Mouse (Mus musculus): ENCODE measurements around the gene Gm12258. TPM values are rescaled to one million over a fixed set of nuclear protein-coding genes. Genes with fewer than 3 reads are reported as not detected.

Gm12258 gene
- polyA plus RNA-seq, 1 experiment: 6.8 TPM

DNA sequence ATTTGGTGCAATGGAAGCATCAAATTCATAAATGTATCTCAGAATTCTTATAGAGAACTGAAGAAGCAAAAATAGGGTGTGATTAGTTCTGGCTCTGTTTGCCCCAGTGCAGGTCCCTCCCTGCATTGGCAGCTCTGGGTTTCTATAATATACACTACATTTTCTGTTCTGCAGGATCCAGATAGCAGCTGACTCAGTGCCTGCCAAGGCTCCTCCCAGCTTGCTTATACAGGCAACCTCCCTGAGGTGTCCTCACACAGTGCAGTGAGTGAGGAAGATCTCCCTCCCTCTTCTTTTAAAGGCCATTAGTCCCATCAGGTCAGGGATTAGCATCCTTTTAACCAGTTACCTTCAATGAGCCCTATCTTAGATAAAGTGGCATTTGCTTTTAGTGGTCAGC lies 54.1 kb downstream of the Gm12258 start:
- Histone ChIP-seq H3K27ac (ENCODE audit: insufficient read depth, low read length) (no peak overlapping the region), H3K4me3 (ENCODE audit: insufficient read depth, low read length) (no peak overlapping the region), H3K4me1 (ENCODE audit: control insufficient read depth, insufficient read depth, low read length) (peaks cover 3% of the 10 kb centered on the region; the same call in 1 of the 2 replicates)
- TF ChIP-seq POLR2A (IDR thresholded peaks at IDR 0.05; ENCODE audit: low read depth, low read length): no peak

DNA sequence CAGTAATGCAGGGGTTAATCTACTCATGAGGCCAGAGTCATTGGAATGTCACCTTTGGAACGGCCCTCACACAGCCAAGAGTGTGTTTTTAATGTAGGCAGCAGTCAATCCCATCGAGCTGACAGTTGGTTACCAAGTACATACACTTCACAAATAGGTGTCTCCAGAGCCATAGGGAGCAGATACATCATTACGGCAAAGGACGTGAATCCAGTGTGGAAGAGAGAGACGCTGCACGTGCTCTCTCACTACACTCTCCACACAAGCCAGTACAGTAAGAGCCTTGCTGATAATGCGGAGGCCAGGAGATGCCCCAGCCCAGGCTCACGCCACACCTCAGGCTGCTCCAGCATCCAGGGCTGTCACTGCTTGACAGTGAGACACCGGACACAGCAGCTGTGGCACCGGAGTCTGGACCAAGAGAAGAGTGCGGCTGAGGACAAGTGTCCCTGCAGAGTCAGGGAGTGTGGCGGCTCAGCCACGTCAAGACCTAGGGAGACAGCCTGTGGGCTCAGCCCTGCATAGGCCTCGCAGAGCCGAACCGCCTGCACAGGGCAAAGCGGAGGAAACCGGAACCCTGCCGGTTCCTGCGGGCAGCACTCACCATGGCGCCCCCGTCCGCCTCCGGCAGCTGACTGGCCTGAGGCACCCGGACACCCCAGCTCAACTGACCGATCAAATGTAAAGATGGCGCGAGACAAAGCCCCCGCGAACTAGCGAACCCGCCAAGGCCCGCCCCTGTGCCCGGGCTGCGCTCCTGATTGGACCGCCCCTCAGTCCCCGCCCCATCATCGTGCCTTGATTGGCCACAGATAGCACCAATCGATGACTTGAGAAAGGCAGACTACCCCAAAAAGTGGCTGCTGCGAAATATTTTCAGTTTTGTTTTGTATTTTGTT lies 56.8 kb downstream of the Gm12258 start, which contains the start of gene Zfp39:
Gene Zfp39 (minus strand): TSS at position 715 of the 899 bp plus-strand sequence.
- H3K4me3 ChIP-seq (ENCODE audit: insufficient read depth, low read length): peak within 1 kb of the TSS; percentile 69
- H3K4me1 ChIP-seq (ENCODE audit: control insufficient read depth, insufficient read depth, low read length): peaks cover 3% of the 10 kb centered on the region; the same call in 1 of the 2 replicates
- H3K27ac ChIP-seq (ENCODE audit: insufficient read depth, low read length): peak within 1 kb of the TSS; percentile 10; the same call in 1 of the 2 replicates
- peak; percentile 76 for TF ChIP-seq POLR2A (IDR thresholded peaks at IDR 0.05; ENCODE audit: low read depth, low read length)
- TF ChIP-seq CTCF (IDR thresholded peaks at IDR 0.05; ENCODE audit: borderline replicate concordance, insufficient read depth, low read length): no peak

DNA sequence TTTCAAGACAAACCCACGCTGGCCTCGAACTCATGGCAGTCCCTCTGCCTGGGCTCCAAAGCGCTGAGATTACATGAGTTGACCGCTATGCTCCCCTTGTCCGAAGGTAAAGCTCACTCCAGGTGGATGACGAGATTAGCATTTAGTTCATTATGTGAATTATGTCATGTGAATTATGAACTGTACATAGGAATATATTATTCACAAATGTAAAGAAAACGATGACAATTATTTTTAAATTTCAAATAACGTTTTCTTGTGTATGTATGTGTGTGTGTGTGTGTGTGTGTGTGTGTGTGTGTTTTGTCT lies 57.4 kb downstream of the Gm12258 start:
- H3K4me1 ChIP-seq (ENCODE audit: control insufficient read depth, insufficient read depth, low read length): peaks cover 3% of the 10 kb centered on the region; the same call in 1 of the 2 replicates
- H3K27ac ChIP-seq (ENCODE audit: insufficient read depth, low read length): no peak overlapping the region
- no peak for TF ChIP-seq CTCF (IDR thresholded peaks at IDR 0.05; ENCODE audit: borderline replicate concordance, insufficient read depth, low read length)
- TF ChIP-seq POLR2A (IDR thresholded peaks at IDR 0.05; ENCODE audit: low read depth, low read length): no peak
- peak overlapping the region; percentile 69 for H3K4me3 ChIP-seq (ENCODE audit: insufficient read depth, low read length)

DNA sequence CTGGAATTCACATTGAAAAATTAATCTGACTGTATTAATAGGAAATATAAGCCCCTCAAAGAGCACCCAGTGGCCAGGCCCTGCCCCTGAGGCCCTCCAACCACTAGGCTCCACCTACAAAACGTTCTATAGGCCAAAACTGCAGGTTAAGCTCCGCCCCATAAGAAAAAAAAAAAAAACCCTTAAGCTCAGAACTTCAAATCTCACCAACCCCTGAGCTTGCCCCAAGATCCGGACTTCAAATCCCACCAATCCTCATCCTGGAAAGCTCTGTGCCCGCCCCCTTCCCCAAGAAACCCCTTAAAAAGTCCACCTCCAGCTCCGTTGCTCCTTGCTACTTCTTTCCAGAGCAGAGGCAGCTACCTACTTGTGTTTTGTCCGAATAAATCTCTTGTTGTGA lies 57.9 kb downstream of the Gm12258 start:
- TF ChIP-seq CTCF (IDR thresholded peaks at IDR 0.05; ENCODE audit: borderline replicate concordance, insufficient read depth, low read length): no peak
- no peak for TF ChIP-seq POLR2A (IDR thresholded peaks at IDR 0.05; ENCODE audit: low read depth, low read length)
- Histone ChIP-seq H3K4me3 (ENCODE audit: insufficient read depth, low read length) (no peak overlapping the region), H3K27ac (ENCODE audit: insufficient read depth, low read length) (no peak overlapping the region), H3K4me1 (ENCODE audit: control insufficient read depth, insufficient read depth, low read length) (peaks cover 3% of the 10 kb centered on the region; the same call in 1 of the 2 replicates)

Other genes with a start within 250 kb of the Gm12258 start
- gene 2210407C18Rik, start 231.1 kb upstream of the Gm12258 start, polyA plus RNA-seq (2011; ENCODE audit: insufficient read length, low read depth, missing spikeins): not detected in 2 replicates
- gene Olfr323, start 216.7 kb upstream of the Gm12258 start, polyA plus RNA-seq (2011; ENCODE audit: insufficient read length, low read depth, missing spikeins): not detected in 2 replicates
- not detected in 2 replicates for gene Trim58, start 206.7 kb upstream of the Gm12258 start, polyA plus RNA-seq (2011; ENCODE audit: insufficient read length, low read depth, missing spikeins)
- not detected in 2 replicates for gene Olfr322, start 188.4 kb upstream of the Gm12258 start, polyA plus RNA-seq (2011; ENCODE audit: insufficient read length, low read depth, missing spikeins)
- gene Olfr320, start 166.1 kb upstream of the Gm12258 start, polyA plus RNA-seq (2011; ENCODE audit: insufficient read length, low read depth, missing spikeins): not detected in 2 replicates
- gene Olfr319, start 148.0 kb upstream of the Gm12258 start, polyA plus RNA-seq (2011; ENCODE audit: insufficient read length, low read depth, missing spikeins): not detected in 2 replicates
- gene Olfr318, start 123.1 kb upstream of the Gm12258 start, polyA plus RNA-seq (2011; ENCODE audit: insufficient read length, low read depth, missing spikeins): not detected in 2 replicates
- not detected in 2 replicates for gene Olfr317, start 107.9 kb upstream of the Gm12258 start, polyA plus RNA-seq (2011; ENCODE audit: insufficient read length, low read depth, missing spikeins)
- not detected in 2 replicates for gene Olfr316, start 94.4 kb upstream of the Gm12258 start, polyA plus RNA-seq (2011; ENCODE audit: insufficient read length, low read depth, missing spikeins)
- gene Olfr315, start 74.0 kb upstream of the Gm12258 start, polyA plus RNA-seq (2011; ENCODE audit: insufficient read length, low read depth, missing spikeins): not detected in 2 replicates
- not detected in 2 replicates for gene Olfr314, start 64.2 kb upstream of the Gm12258 start, polyA plus RNA-seq (2011; ENCODE audit: insufficient read length, low read depth, missing spikeins)
- gene Fam183b, start 45.2 kb upstream of the Gm12258 start, polyA plus RNA-seq (2011; ENCODE audit: insufficient read length, low read depth, missing spikeins): not detected in 2 replicates
- gene Olfr313, start 32.2 kb upstream of the Gm12258 start, polyA plus RNA-seq (2011; ENCODE audit: insufficient read length, low read depth, missing spikeins): not detected in 2 replicates
- gene Olfr312, start 17.9 kb upstream of the Gm12258 start, polyA plus RNA-seq (2011; ENCODE audit: insufficient read length, low read depth, missing spikeins): not detected in 2 replicates
- gene Olfr311, start 7.9 kb upstream of the Gm12258 start, polyA plus RNA-seq (2011; ENCODE audit: insufficient read length, low read depth, missing spikeins): not detected in 2 replicates
- 6.6 TPM in 2 replicates for gene 2810021J22Rik, start 20.1 kb downstream of the Gm12258 start, polyA plus RNA-seq (2011; ENCODE audit: insufficient read length, low read depth, missing spikeins)
- 4.1 and 6.2 TPM in 2 replicates for gene Zfp39, start 57.1 kb downstream of the Gm12258 start, polyA plus RNA-seq (2011; ENCODE audit: insufficient read length, low read depth, missing spikeins)
- gene Btnl10, start 70.8 kb downstream of the Gm12258 start, polyA plus RNA-seq (2011; ENCODE audit: insufficient read length, low read depth, missing spikeins): not detected in 2 replicates
- gene Rnf187, start 91.8 kb downstream of the Gm12258 start, polyA plus RNA-seq (2011; ENCODE audit: insufficient read length, low read depth, missing spikeins): 91.5 and 99.2 TPM in 2 replicates
- gene Hist3h2ba, start 101.8 kb downstream of the Gm12258 start, polyA plus RNA-seq (2011; ENCODE audit: insufficient read length, low read depth, missing spikeins): not detected in 2 replicates
- 9.7 and 12.5 TPM in 2 replicates for gene Hist3h2a, start 107.5 kb downstream of the Gm12258 start, polyA plus RNA-seq (2011; ENCODE audit: insufficient read length, low read depth, missing spikeins)
- gene Trim17, start 107.5 kb downstream of the Gm12258 start, polyA plus RNA-seq (2011; ENCODE audit: insufficient read length, low read depth, missing spikeins): not detected in 2 replicates
- gene Trim11, start 130.9 kb downstream of the Gm12258 start, polyA plus RNA-seq (2011; ENCODE audit: insufficient read length, low read depth, missing spikeins): 17.5 and 20.1 TPM in 2 replicates

All from embryonic fibroblast, embryonic 13.5 days (primary cell).